Mouse (Mus musculus): ENCODE results near the gene Slc6a8.

DNA sequence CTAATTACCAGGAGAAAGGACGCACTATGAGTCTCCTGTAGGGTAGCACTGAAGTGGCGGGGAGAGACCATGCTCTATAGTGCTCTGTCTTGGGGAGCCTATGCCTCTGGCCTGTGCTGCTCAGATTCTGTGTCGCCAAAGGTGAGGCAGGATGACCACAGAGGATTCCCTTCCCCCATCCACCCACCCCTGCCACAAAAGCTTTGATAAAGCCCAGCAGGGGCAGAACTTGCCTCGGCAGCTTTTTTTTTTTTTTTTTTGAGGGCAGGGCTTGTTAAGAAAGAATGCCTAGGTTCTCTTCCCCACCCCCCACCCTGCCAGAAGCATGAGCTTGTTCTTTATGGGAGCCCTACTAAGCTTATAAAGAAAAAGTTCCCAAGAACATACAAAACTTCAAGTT is 27.8 kb upstream of the Slc6a8 start:
- TF ChIP-seq CTCF (IDR thresholded peaks at IDR 0.05; ENCODE audit: control insufficient read depth, insufficient read depth, insufficient read length) (no peak), CEBPB (IDR thresholded peaks at IDR 0.05; ENCODE audit: low read depth) (no peak)
